Mouse (Mus musculus) spleen, embryonic (tissue): ENCODE results near the gene Gpr137b.
"Not testable (repeated sequence)": the region's sequence is repeated elsewhere in the genome, so short reads cannot be mapped to it uniquely, and the experiment has no call there.

Experiments
- CTCF ChIA-PET: fragments of 350-600 bp; sonication (Branson Sonifier 250); formaldehyde crosslinking; loops from one replicate; lab custom pipeline; 2022; lab: Charles Lee

Gpr137b gene

GRCm38 (mm10) chr13:13366371-13366770 is 27.4 kb downstream of the Gpr137b start:
- CTCF ChIA-PET: not testable (repeated sequence)

- CTCF ChIA-PET: not testable (repeated sequence)
These were observed 30.3 kb downstream of the Gpr137b start for GRCm38 (mm10) chr13:13363536-13363935.

- CTCF ChIA-PET: not testable (repeated sequence)
These were observed 31.6 kb downstream of the Gpr137b start for GRCm38 (mm10) chr13:13362261-13362660.

GRCm38 (mm10) chr13:13360045-13360444 is 33.8 kb downstream of the Gpr137b start:
- CTCF ChIA-PET: not testable (repeated sequence)

- CTCF ChIA-PET: not testable (repeated sequence)
These were observed 35.2 kb downstream of the Gpr137b start for GRCm38 (mm10) chr13:13358602-13359001.

- CTCF ChIA-PET: not testable (repeated sequence)
These were observed 35.7 kb downstream of the Gpr137b start for GRCm38 (mm10) chr13:13358097-13358496.

- CTCF ChIA-PET: not testable (repeated sequence)
These were observed 41.7 kb downstream of the Gpr137b start for GRCm38 (mm10) chr13:13352113-13352512.

GRCm38 (mm10) chr13:13350681-13351080 is 43.1 kb downstream of the Gpr137b start:
- CTCF ChIA-PET: not testable (repeated sequence)

GRCm38 (mm10) chr13:13349288-13349687 is 44.5 kb downstream of the Gpr137b start:
- CTCF ChIA-PET: no interaction called here

- CTCF ChIA-PET: not testable (repeated sequence)
These were observed 46.0 kb downstream of the Gpr137b start for GRCm38 (mm10) chr13:13347634-13348412.

- CTCF ChIA-PET: not testable (repeated sequence)
These were observed 56.5 kb downstream of the Gpr137b start for GRCm38 (mm10) chr13:13337361-13337760.

- CTCF ChIA-PET: no interaction called here
These were observed 64.9 kb downstream of the Gpr137b start for GRCm38 (mm10) chr13:13328876-13329275.
